Mouse (Mus musculus): ENCODE data around the gene Pbsn. TPM values are rescaled to one million over a fixed set of nuclear protein-coding genes. Genes with fewer than 3 reads are reported as not detected.
"Not testable (repeated sequence)": the region's sequence is repeated elsewhere in the genome, so short reads cannot be mapped to it uniquely, and the experiment has no call there.

Gene Pbsn
- polyA plus RNA-seq (2014; fragmentation: Nextera tagmentation; extraction: Ambion mirVana), result not detected in 2 replicates

DNA sequence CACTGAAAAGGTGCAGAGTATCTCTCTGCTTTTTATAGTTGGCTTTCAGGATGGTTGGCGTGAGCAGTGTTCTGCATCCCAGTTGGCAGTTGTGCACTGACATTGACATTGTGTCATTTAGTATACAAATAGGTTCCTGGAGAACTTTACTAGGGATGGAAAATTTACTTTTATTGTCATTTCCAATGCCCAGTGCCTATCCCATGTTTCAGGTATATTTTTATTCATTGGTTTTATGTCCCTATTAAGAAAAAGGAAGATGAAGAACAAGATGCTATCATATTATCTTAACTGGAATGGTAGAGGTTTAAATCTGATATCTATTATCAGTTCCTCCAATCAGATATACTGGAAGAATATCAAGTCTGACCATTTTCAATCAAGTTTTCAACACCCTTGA is at the start of gene Pbsn:
Pbsn (minus strand) TSS at position 101 of the 400 bp plus-strand sequence.
- no peaks in the 10 kb centered on the region for H3K9me3 ChIP-seq (ENCODE audit: control insufficient read depth, low read length)
- H3K4me1 ChIP-seq (ENCODE audit: control insufficient read depth, insufficient read depth, low read length), result no peaks in the 10 kb centered on the region
- H3K4me2 ChIP-seq (replicated peaks; ENCODE audit: low read depth, low read length), result no peak within 1 kb of the TSS
- H3K36me3 ChIP-seq (ENCODE audit: control insufficient read depth, insufficient read depth, low read length), result no peaks in the 10 kb centered on the region
- no peak within 1 kb of the TSS for H3K4me3 ChIP-seq (ENCODE audit: low read length)
- no peaks in the 10 kb centered on the region for H3K27me3 ChIP-seq (ENCODE audit: control insufficient read depth, insufficient read depth, low read length)
- H3K9ac ChIP-seq (ENCODE audit: low read depth, low read length), result no peak within 1 kb of the TSS
- H3K27ac ChIP-seq (ENCODE audit: low read depth, low read length), result no peak within 1 kb of the TSS
- WGBS, result 72% methylated on average over 1 of the region's 1 CpGs
- no peak for ATAC-seq (ENCODE audit: low FRiP score, low TSS enrichment)

DNA sequence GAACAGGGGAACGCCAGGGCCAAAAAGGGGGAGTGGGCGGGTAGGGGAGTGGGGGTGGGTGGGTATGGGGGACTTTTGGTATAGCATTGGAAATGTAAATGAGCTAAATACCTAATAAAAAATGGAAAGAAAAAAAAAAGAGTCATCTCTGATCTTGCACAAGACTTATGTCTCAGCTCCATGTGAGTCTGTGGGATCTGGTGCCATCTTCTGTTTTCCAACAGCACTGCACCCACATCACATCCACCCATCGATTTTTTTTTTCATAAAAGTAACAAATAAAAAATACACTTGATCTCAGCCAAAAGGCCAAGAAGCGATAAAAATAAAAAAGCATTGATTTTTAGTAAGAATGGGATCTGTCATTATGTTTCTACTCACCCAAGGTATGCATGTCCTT is 26.6 kb upstream of the Pbsn start:
- not testable (repeated sequence) for H3K4me2 ChIP-seq (replicated peaks; ENCODE audit: low read depth, low read length); H3K9me3 ChIP-seq (ENCODE audit: control insufficient read depth, low read length); H3K27ac ChIP-seq (ENCODE audit: low read depth, low read length); H3K36me3 ChIP-seq (ENCODE audit: control insufficient read depth, insufficient read depth, low read length); H3K27me3 ChIP-seq (ENCODE audit: control insufficient read depth, insufficient read depth, low read length); H3K9ac ChIP-seq (ENCODE audit: low read depth, low read length); ATAC-seq (ENCODE audit: low FRiP score, low TSS enrichment); H3K4me3 ChIP-seq (ENCODE audit: low read length); H3K4me1 ChIP-seq (ENCODE audit: control insufficient read depth, insufficient read depth, low read length)
- 51% methylated on average over 2 of the region's 4 CpGs for WGBS

DNA sequence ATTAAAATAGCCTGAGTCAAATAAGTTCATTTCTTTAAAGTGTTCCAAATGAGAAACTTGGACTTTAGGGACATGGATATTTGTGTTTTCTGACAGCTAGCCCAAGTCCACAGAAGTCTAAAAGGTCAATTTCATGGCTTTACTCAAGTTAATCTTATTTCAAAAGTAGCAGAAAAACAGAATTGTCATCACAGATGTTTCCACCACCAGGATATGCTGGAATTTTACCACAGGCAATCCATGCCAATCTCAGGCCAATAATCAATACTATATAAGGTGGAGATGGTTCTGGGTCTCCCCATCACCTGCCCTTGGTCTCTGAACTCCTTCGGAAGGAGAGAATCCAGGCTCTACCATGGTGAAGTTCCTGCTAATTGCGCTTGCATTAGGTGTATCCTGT is 11.0 kb upstream of the Pbsn start, which contains the start of gene Gm14744:
Gm14744 (plus strand) TSS at position 301 of the 400 bp plus-strand sequence.
- not testable (repeated sequence) for H3K9me3 ChIP-seq (ENCODE audit: control insufficient read depth, low read length); H3K36me3 ChIP-seq (ENCODE audit: control insufficient read depth, insufficient read depth, low read length); H3K9ac ChIP-seq (ENCODE audit: low read depth, low read length); ATAC-seq (ENCODE audit: low FRiP score, low TSS enrichment); H3K4me1 ChIP-seq (ENCODE audit: control insufficient read depth, insufficient read depth, low read length); H3K27ac ChIP-seq (ENCODE audit: low read depth, low read length); H3K27me3 ChIP-seq (ENCODE audit: control insufficient read depth, insufficient read depth, low read length); H3K4me3 ChIP-seq (ENCODE audit: low read length); H3K4me2 ChIP-seq (replicated peaks; ENCODE audit: low read depth, low read length)
- 92% methylated on average over 2 of the region's 2 CpGs for WGBS

DNA sequence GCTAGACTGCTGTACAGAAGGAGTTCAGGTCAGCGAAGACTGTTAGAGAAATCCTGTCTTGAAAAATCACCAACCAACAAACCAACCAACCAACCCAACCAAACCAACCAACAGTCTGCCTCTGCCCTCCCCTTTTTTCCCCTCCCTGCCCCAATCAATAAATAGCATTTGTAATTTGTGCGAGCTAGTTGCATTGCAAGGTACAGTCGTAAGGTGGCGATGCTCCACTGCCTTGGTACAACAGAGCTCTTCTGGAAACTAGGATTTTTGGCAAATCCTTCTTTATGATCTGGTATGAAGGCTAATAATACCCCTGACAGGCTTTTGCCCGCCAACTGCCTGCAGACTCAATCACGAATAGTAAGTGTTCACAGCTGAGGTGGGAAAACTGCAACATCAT is 41.4 kb downstream of the Pbsn start:
- no peak for ATAC-seq (ENCODE audit: low FRiP score, low TSS enrichment)
- no peaks in the 10 kb centered on the region for H3K4me1 ChIP-seq (ENCODE audit: control insufficient read depth, insufficient read depth, low read length)
- H3K9ac ChIP-seq (ENCODE audit: low read depth, low read length), result no peak overlapping the region
- no peak overlapping the region for H3K4me3 ChIP-seq (ENCODE audit: low read length)
- H3K27me3 ChIP-seq (ENCODE audit: control insufficient read depth, insufficient read depth, low read length), result no peaks in the 10 kb centered on the region
- no peaks in the 10 kb centered on the region for H3K36me3 ChIP-seq (ENCODE audit: control insufficient read depth, insufficient read depth, low read length)
- 76% methylated on average over 6 of the region's 6 CpGs for WGBS
- no peaks in the 10 kb centered on the region for H3K9me3 ChIP-seq (ENCODE audit: control insufficient read depth, low read length)
- H3K4me2 ChIP-seq (replicated peaks; ENCODE audit: low read depth, low read length), result no peak overlapping the region
- no peak overlapping the region for H3K27ac ChIP-seq (ENCODE audit: low read depth, low read length)

DNA sequence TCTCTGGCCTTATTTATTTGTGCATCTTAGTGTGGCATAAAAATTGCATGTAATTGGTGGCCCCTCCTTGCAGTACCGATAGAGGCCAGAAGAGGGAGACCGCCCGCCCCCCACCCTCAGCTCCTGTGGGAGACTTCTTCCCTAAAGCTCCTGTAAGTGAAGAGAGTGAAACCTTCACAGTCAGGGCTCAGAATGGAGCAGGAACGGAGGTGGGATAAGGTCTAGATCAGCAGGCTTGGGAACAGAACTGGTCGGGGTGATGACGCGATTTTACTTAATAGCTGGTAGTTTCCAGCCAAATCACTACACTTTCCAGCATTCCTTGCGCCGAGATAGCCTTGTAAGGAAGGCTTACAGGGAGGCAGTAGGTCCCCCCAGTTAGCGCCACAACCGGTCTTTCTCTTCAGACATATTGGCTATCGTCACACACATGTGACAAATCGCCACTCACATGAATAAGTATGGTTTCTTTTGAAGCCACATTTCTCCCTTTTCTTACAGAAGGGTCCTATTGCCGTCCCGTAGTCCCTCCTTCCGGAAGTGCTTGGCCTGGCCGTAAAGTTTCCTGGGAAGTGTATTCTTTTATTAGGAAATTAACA is 42.7 kb downstream of the Pbsn start:
- no peaks in the 10 kb centered on the region for H3K9me3 ChIP-seq (ENCODE audit: control insufficient read depth, low read length)
- H3K4me2 ChIP-seq (replicated peaks; ENCODE audit: low read depth, low read length), result peak overlapping the region; percentile 19; the same call in 1 of the 2 replicates
- peak overlapping the region; percentile 12; the same call in 1 of the 2 replicates for H3K9ac ChIP-seq (ENCODE audit: low read depth, low read length)
- H3K27me3 ChIP-seq (ENCODE audit: control insufficient read depth, insufficient read depth, low read length), result no peaks in the 10 kb centered on the region
- WGBS, result 28% methylated on average over 17 of the region's 17 CpGs
- peak; percentile 93 for ATAC-seq (ENCODE audit: low FRiP score, low TSS enrichment)
- H3K4me1 ChIP-seq (ENCODE audit: control insufficient read depth, insufficient read depth, low read length), result no peaks in the 10 kb centered on the region
- H3K27ac ChIP-seq (ENCODE audit: low read depth, low read length), result 0 out of 2 replicates have a peak overlapping the region, but pooled peaks have one; percentile 30
- peak overlapping the region; percentile 38 for H3K4me3 ChIP-seq (ENCODE audit: low read length)
- H3K36me3 ChIP-seq (ENCODE audit: control insufficient read depth, insufficient read depth, low read length), result no peaks in the 10 kb centered on the region

DNA sequence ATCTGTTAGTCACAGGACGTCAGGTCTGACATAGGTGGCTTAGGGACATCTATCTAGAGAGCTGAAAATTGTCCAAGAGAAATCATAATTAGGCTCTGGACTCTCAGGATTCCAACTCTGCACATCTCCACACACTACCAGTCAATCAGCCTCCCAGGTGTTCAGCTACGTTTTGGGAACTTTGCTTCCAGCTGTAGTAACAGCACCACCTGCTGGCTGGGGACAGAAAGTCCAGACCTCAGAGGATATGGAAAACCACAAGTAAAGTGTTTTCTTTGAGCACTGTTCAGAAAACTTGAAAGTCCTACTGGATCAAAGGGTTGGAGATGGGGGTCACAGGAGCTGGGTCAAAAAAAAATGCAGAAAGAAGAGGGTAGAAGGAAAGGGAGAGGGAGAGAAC is 44.8 kb downstream of the Pbsn start:
- no peak overlapping the region for H3K4me3 ChIP-seq (ENCODE audit: low read length)
- no peak overlapping the region for H3K4me2 ChIP-seq (replicated peaks; ENCODE audit: low read depth, low read length)
- no peaks in the 10 kb centered on the region for H3K9me3 ChIP-seq (ENCODE audit: control insufficient read depth, low read length)
- no peak overlapping the region for H3K9ac ChIP-seq (ENCODE audit: low read depth, low read length)
- no peak for ATAC-seq (ENCODE audit: low FRiP score, low TSS enrichment)
- 21% methylated on average over 2 of the region's 2 CpGs for WGBS
- H3K36me3 ChIP-seq (ENCODE audit: control insufficient read depth, insufficient read depth, low read length), result no peaks in the 10 kb centered on the region
- H3K4me1 ChIP-seq (ENCODE audit: control insufficient read depth, insufficient read depth, low read length), result no peaks in the 10 kb centered on the region
- H3K27me3 ChIP-seq (ENCODE audit: control insufficient read depth, insufficient read depth, low read length), result no peaks in the 10 kb centered on the region
- H3K27ac ChIP-seq (ENCODE audit: low read depth, low read length), result no peak overlapping the region

DNA sequence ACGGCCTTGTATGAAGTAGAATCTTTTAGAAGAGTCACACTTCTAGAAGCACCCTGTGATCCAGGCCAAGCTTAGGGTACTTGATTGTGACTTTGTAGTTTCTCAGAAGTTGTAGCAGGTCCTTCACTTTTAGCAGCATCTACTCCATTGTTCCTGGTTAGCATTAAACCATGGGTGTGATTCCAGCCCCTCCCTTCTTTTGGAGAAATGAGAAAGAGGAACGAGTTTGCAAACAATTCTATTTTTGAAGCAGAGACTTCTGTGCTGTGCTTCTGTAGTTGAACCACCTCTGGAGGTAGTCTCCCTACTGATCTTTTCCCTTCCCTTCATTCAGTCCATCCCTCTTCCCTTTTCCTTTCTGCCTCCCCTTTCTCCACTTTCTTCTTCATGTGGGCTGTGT is 51.1 kb downstream of the Pbsn start:
- ATAC-seq (ENCODE audit: low FRiP score, low TSS enrichment), result no peak
- WGBS, result 79% methylated on average over 2 of the region's 2 CpGs

DNA sequence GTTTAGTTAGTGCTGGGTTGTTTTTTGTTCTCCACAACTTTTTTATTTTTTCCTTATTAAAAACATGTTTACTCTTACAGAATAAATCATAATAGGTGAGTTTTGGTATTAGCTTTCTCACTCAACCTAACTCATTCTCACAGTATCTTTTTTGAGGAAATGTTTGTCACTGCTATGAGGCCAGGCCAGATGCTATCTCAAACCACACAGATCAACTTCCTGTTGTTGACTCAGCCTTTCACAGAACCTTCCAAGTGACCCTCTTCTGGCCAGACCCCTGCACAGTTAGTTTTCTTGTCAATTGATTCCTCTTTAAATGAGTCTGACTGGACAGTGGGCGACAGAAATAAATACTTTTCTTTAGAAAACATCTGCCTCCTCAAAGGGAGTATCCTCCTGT is 51.9 kb downstream of the Pbsn start:
- 60% methylated on average over 1 of the region's 1 CpGs for WGBS
- Histone ChIP-seq H3K9ac (ENCODE audit: low read depth, low read length) (no peak overlapping the region), H3K27me3 (ENCODE audit: control insufficient read depth, insufficient read depth, low read length) (no peaks in the 10 kb centered on the region), H3K4me1 (ENCODE audit: control insufficient read depth, insufficient read depth, low read length) (no peaks in the 10 kb centered on the region), H3K9me3 (ENCODE audit: control insufficient read depth, low read length) (no peaks in the 10 kb centered on the region), H3K36me3 (ENCODE audit: control insufficient read depth, insufficient read depth, low read length) (no peaks in the 10 kb centered on the region), H3K4me3 (ENCODE audit: low read length) (no peak overlapping the region), H3K4me2 (replicated peaks; ENCODE audit: low read depth, low read length) (no peak overlapping the region), H3K27ac (ENCODE audit: low read depth, low read length) (no peak overlapping the region)
- ATAC-seq (ENCODE audit: low FRiP score, low TSS enrichment), result no peak

More for the DNA sequence above, 51.1 kb downstream of the Pbsn start:
- Histone ChIP-seq H3K4me2 (replicated peaks; ENCODE audit: low read depth, low read length) (no peak overlapping the region), H3K9ac (ENCODE audit: low read depth, low read length) (no peak overlapping the region), H3K27me3 (ENCODE audit: control insufficient read depth, insufficient read depth, low read length) (no peaks in the 10 kb centered on the region), H3K4me1 (ENCODE audit: control insufficient read depth, insufficient read depth, low read length) (no peaks in the 10 kb centered on the region), H3K4me3 (ENCODE audit: low read length) (no peak overlapping the region), H3K27ac (ENCODE audit: low read depth, low read length) (no peak overlapping the region), H3K9me3 (ENCODE audit: control insufficient read depth, low read length) (no peaks in the 10 kb centered on the region), H3K36me3 (ENCODE audit: control insufficient read depth, insufficient read depth, low read length) (no peaks in the 10 kb centered on the region)

DNA sequence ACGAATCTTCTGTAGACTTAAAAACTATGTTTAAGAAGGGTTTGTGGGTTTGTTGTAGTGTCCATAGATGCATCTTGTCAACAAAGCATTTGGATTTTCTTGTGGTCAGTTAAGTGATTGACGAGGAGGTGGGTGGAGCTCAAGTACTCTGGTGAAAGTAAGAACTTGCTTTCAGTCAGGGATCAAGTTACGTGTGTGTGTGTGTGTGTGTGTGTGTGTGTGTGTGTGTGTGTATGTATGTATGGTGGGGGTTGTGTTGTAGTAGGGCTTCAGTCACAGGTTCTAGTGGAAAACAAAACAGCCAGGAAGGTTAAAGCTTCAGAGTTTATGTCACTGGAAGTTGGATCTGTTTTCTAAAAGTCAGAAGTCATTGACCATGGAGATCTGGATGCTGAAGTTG is 53.9 kb downstream of the Pbsn start:
- Histone ChIP-seq H3K36me3 (ENCODE audit: control insufficient read depth, insufficient read depth, low read length) (no peaks in the 10 kb centered on the region), H3K4me1 (ENCODE audit: control insufficient read depth, insufficient read depth, low read length) (no peaks in the 10 kb centered on the region), H3K4me2 (replicated peaks; ENCODE audit: low read depth, low read length) (no peak overlapping the region), H3K27ac (ENCODE audit: low read depth, low read length) (no peak overlapping the region), H3K9ac (ENCODE audit: low read depth, low read length) (no peak overlapping the region), H3K27me3 (ENCODE audit: control insufficient read depth, insufficient read depth, low read length) (no peaks in the 10 kb centered on the region), H3K9me3 (ENCODE audit: control insufficient read depth, low read length) (no peaks in the 10 kb centered on the region), H3K4me3 (ENCODE audit: low read length) (no peak overlapping the region)
- WGBS, result 81% methylated on average over 3 of the region's 3 CpGs
- no peak for ATAC-seq (ENCODE audit: low FRiP score, low TSS enrichment)

Measured in kidney, embryonic 14.5 days (tissue).